Mouse (Mus musculus) ES-E14 (cell line): ENCODE results near the gene Ipo13.

Experiments used
- HCFC1 ChIP-seq: IDR thresholded peaks from 2 replicates; pipeline ENCODE4 v1.6.1; 2012; ENCODE audit warnings: low read length, inconsistent platforms, borderline replicate concordance; ENCODE audit not compliant: insufficient read depth
- MAFK ChIP-seq: IDR thresholded peaks from 2 replicates; pipeline ENCODE4 v1.6.1; 2014; ENCODE audit warnings: mild to moderate bottlenecking, low read depth, low read length, inconsistent platforms; ENCODE audit not compliant: insufficient read depth
- ZNF384 ChIP-seq: IDR thresholded peaks from 2 replicates; pipeline ENCODE4 v1.6.1; 2012; ENCODE audit warnings: low read depth, low read length, inconsistent platforms

- TF ChIP-seq HCFC1 (no peak), MAFK (no peak), ZNF384 (no peak)
Observed at GRCm38 (mm10) chr4:117912685-117913273, 2.0 kb downstream of the Ipo13 start.
